Mouse (Mus musculus) heart, adult 2 months (tissue): ENCODE measurements around the gene Rhog. TPM values are rescaled to one million over a fixed set of nuclear protein-coding genes. Genes with fewer than 3 reads are reported as not detected.
A peak's percentile ranks its signal among the peaks of the same experiment; 100 is the strongest.

Source experiments
- DNase-seq, 2 experiments: peaks; one replicate each; pipeline ENCODE4 v3.0.0; 2021
- H3K27ac ChIP-seq: fragments of 200-600 bp; 2 replicates; pipeline ENCODE4 v1.8.1; 2022
- H3K27me3 ChIP-seq: fragments of 200-500 bp; 2 replicates; pipeline ENCODE4 v1.6.1; 2012; ENCODE audit warnings: mild to moderate bottlenecking, low read length, inconsistent platforms, mixed read lengths; ENCODE audit not compliant: control insufficient read depth, insufficient read depth
- H3K36me3 ChIP-seq: fragments of 200-500 bp; 2 replicates; pipeline ENCODE4 v1.6.1; 2012; ENCODE audit warnings: low read length, inconsistent platforms; ENCODE audit not compliant: control insufficient read depth, insufficient read depth
- H3K4me1 ChIP-seq: fragments of 200-500 bp; 2 replicates; pipeline ENCODE4 v1.6.1; 2011; ENCODE audit warnings: low read length; ENCODE audit not compliant: control insufficient read depth, insufficient read depth
- H3K4me3 ChIP-seq: fragments of 200-600 bp; 2 replicates; pipeline ENCODE4 v1.8.1; 2022
- H3K79me2 ChIP-seq: fragments of 200-500 bp; replicated peaks from 2 replicates; pipeline ENCODE4 v1.6.1; 2012; ENCODE audit warnings: mild to moderate bottlenecking, inconsistent platforms, low read length, moderate library complexity, mixed read lengths; ENCODE audit not compliant: control insufficient read depth, insufficient read depth
- H3K9ac ChIP-seq: fragments of 200-500 bp; 2 replicates; pipeline ENCODE4 v1.6.1; 2012; ENCODE audit warnings: low read depth, mild to moderate bottlenecking, control low read depth, inconsistent platforms, low read length, mixed read lengths
- CTCF ChIP-seq: fragments of 200-600 bp; IDR thresholded peaks from 2 replicates; pipeline ENCODE4 v1.8.1; 2022; ENCODE audit warnings: antibody characterized with exemption, mild to moderate bottlenecking, moderate library complexity
- EP300 ChIP-seq: fragments of 200-500 bp; IDR thresholded peaks from 2 replicates; pipeline ENCODE4 v1.6.1; 2011; ENCODE audit warnings: low read depth, low read length, control low read depth; ENCODE audit not compliant: insufficient read depth
- POLR2A ChIP-seq: fragments of 200-500 bp; IDR thresholded peaks from 2 replicates; pipeline ENCODE4 v1.6.1; 2011; ENCODE audit warnings: mild to moderate bottlenecking, low read depth, low read length, control low read depth; ENCODE audit not compliant: insufficient read depth
- WGBS: fragments of 180-500 bp; shearing (Covaris S2); methylation state at CpG from one replicate; pipeline ENCODE4 v1.1.7; 2018; 5-methylcytosine and 5-hydroxymethylcytosine counted together
- intact Hi-C: fragments of 180-260 bp; cut with DNase I; formaldehyde crosslinking; loops from one replicate; pipeline ENCODE4 v1.15.1; 2025
- long read RNA-seq: library from polyadenylated mRNA; stranded (forward); transcript quantifications from one replicate; pipeline ENCODE4 v2.0.0, GENCODE M21; 2021
- polyA plus RNA-seq: library from polyadenylated mRNA; depleted of rRNA; stranded (reverse); fragments of >200 nt; gene quantifications from 2 replicates; pipeline ENCODE4 v1.2.3, GENCODE M21; 2012; rRNA removed
- total RNA-seq, 2 experiments: library from RNA; stranded (reverse); gene quantifications; 2 replicates each; pipeline ENCODE4 v1.2.3; 2021

Rhog gene
- total RNA-seq, result 10 to 100 TPM; 22.4 to 26.3 TPM
- 22.5 and 34.2 TPM in 2 replicates for polyA plus RNA-seq
- long read RNA-seq, transcript Rhog-201 (2 exons, 1,269 nt), result major isoform, 5 of 5 reads
- long read RNA-seq, partial matches to known transcripts, result 0 of 5 reads
- long read RNA-seq, other reads (novel, unspliced or antisense), result 0 of 5 reads

DNA sequence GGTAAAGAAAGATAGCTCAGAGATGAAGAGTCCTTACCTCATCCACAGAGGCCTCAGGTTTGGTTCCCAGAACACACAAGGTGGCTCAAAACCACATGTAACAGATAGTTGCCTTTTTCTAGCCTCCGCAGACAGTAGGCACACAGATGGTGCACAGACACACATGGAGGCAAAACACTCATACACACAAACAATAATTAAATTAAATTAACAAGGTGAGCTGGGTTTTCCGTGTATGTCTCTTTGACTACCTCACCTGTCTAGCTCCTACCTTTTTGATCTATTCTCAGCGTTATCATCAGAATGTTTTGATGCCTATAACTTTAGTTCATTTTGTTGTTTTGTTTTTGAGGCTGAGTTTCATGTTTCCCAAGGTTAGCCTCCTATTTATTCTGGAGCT, at the start of gene Rhog:
Rhog (minus strand) TSS at position 101 of the 400 bp plus-strand sequence.
- TF ChIP-seq POLR2A (no peak), CTCF (no peak), EP300 (no peak)
- intact Hi-C loops, result no loop called here
- H3K36me3 ChIP-seq, result no peaks in the 10 kb centered on the region
- H3K9ac ChIP-seq, result no peak within 1 kb of the TSS
- H3K4me1 ChIP-seq, result peaks cover 1% of the 10 kb centered on the region; the same call in 1 of the 2 replicates
- 86% methylated on average over 3 of the region's 3 CpGs for WGBS
- H3K4me3 ChIP-seq, result no peak within 1 kb of the TSS
- H3K27me3 ChIP-seq, result no peaks in the 10 kb centered on the region
- DNase-seq, result no peak
- H3K27ac ChIP-seq, result no peak within 1 kb of the TSS
- H3K79me2 ChIP-seq, result no peaks in the 10 kb centered on the region

DNA sequence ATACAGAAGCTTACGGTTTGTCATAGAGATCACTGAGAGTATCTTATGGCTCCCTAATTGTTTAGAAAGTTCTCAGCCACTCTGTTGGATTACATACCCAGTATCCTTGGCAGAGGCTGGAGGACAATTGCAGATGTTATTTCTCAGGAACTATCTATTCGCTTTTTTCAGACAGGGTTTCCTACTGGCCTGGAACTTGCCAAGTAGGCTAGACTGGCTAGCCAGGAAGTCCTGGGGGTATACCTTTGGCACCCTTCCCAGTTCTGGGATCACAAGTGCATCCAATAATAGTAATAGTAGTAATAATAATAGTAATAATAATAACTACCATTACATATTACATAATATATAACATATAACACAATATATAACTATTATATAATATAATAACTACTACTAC, 49.7 kb upstream of the Rhog start:
- no peaks in the 10 kb centered on the region for H3K27me3 ChIP-seq
- no peaks in the 10 kb centered on the region for H3K79me2 ChIP-seq
- H3K36me3 ChIP-seq, result peaks cover 7% of the 10 kb centered on the region
- no peak overlapping the region for H3K27ac ChIP-seq
- 54% methylated on average over 2 of the region's 2 CpGs for WGBS
- TF ChIP-seq POLR2A, result no peak
- no peak for TF ChIP-seq CTCF
- TF ChIP-seq EP300, result no peak
- no peak overlapping the region for H3K9ac ChIP-seq
- intact Hi-C loops, result no loop called here
- peaks cover 8% of the 10 kb centered on the region for H3K4me1 ChIP-seq
- no peak overlapping the region for H3K4me3 ChIP-seq
- DNase-seq, result peak in 1 of 2 experiments; percentile 8

DNA sequence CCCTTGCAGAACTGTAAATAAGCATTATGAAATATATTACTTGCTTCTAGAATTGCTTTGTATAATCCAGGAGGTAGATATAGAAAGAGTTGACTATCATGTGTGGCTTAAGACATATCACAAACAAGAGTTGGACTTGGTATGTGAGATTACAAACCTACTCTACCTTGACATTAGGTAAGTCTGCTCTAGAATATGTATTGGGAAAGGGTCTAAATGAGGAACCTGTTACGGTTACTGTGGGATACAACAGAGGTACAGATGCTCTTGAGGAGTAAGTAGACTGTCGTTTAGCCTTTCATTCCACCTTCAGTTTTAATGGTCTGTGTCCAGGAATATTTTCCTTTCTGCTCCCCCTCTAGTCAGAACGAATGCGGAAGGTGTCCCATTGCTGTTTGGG, 46.6 kb upstream of the Rhog start:
- WGBS, result 92% methylated on average over 4 of the region's 4 CpGs
- Histone ChIP-seq H3K36me3 (peaks cover 10% of the 10 kb centered on the region), H3K4me1 (peaks cover 7% of the 10 kb centered on the region), H3K27me3 (no peaks in the 10 kb centered on the region), H3K9ac (no peak overlapping the region), H3K27ac (no peak overlapping the region), H3K79me2 (no peaks in the 10 kb centered on the region), H3K4me3 (no peak overlapping the region)
- no peak for DNase-seq
- intact Hi-C loops, result loop anchor here (5.0 kb wide), 1 partner anchor 35 kb away; no protein-coding TSS in a partner anchor
- TF ChIP-seq CTCF (no peak), EP300 (no peak), POLR2A (no peak)

DNA sequence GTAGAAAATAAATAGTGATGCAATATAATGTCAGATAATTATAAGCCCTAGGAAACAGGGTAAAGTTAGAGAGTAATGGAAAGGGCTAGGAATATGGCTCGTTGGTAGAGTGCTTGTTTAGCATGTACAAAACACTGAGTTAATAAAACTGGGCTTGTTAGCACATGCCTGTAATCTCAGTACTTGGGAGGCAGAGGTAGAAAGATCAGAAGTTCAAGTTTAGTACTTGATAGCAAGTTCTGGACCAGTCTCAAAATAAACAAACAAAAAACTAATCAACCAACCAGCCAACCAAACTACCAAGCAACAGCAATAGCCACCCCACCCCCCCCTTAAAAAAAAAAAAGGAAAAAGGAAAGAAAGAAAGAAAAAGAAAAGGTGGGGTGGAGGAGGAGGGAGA, 44.9 kb upstream of the Rhog start:
- Histone ChIP-seq H3K4me3 (no peak overlapping the region), H3K9ac (no peak overlapping the region), H3K4me1 (peaks cover 7% of the 10 kb centered on the region), H3K36me3 (peaks cover 10% of the 10 kb centered on the region), H3K27ac (no peak overlapping the region), H3K27me3 (peaks cover 1% of the 10 kb centered on the region; the same call in 1 of the 2 replicates), H3K79me2 (no peaks in the 10 kb centered on the region)
- intact Hi-C loops, result loop anchor here (5.0 kb wide), 1 partner anchor 37 kb away; no protein-coding TSS in a partner anchor
- no peak for TF ChIP-seq EP300
- no peak for TF ChIP-seq POLR2A
- TF ChIP-seq CTCF, result no peak
- 83% methylated on average over 1 of the region's 1 CpGs for WGBS
- DNase-seq, result no peak

DNA sequence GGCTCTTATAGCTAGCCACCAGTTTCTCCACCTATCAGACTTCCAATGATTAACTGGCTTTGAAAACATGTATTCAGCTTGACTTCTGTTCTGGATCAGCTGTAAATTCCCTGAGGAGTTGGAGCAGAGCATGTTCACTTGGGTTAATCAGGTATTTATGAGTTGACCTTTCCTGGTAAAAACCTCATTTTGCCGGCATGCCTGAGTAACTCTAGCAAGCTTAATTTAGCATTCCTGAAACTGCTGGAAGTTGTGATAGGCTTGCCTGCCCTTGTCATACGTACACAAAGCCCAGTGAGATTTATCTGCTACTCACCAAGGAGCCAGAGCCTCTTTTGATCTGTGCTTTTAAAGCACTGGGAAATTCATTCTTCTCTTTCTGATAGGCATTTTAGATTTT, 37.4 kb upstream of the Rhog start:
- DNase-seq, result no peak
- TF ChIP-seq EP300, result no peak
- no peak overlapping the region for H3K4me3 ChIP-seq
- H3K27ac ChIP-seq, result no peak overlapping the region
- H3K27me3 ChIP-seq, result peaks cover 1% of the 10 kb centered on the region; the same call in 1 of the 2 replicates
- intact Hi-C loops, result no loop called here
- 39% methylated on average over 2 of the region's 2 CpGs for WGBS
- no peaks in the 10 kb centered on the region for H3K4me1 ChIP-seq
- H3K36me3 ChIP-seq, result peaks cover 2% of the 10 kb centered on the region
- no peaks in the 10 kb centered on the region for H3K79me2 ChIP-seq
- no peak overlapping the region for H3K9ac ChIP-seq

DNA sequence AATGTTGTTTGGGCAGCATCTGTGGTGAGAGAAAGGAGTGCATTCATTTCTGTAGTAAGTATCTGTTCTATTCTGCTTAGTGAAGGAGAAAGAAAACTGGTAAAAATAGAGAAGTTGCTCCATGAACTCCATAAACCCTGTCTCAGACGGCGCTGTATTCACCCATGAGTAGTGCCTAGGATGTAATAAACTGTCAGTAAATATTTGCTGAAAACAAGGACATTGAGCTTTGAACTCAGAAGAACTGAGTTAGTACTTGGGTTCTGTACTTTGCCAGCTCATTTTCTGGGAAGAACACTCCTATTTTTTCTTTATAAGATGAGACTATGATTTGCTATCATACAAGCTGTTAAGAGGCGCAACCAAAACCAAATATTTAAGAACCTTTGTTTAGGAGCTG, 36.4 kb upstream of the Rhog start:
- H3K27ac ChIP-seq, result no peak overlapping the region
- H3K4me1 ChIP-seq, result no peaks in the 10 kb centered on the region
- H3K79me2 ChIP-seq, result no peaks in the 10 kb centered on the region
- H3K27me3 ChIP-seq, result peaks cover 1% of the 10 kb centered on the region; the same call in 1 of the 2 replicates
- no peaks in the 10 kb centered on the region; the same call in 1 of the 2 replicates for H3K36me3 ChIP-seq
- DNase-seq, result no peak
- no peak overlapping the region for H3K9ac ChIP-seq
- intact Hi-C loops, result no loop called here
- WGBS, result 93% methylated on average over 3 of the region's 3 CpGs
- no peak overlapping the region for H3K4me3 ChIP-seq
- no peak for TF ChIP-seq POLR2A
- TF ChIP-seq EP300, result no peak
- no peak for TF ChIP-seq CTCF
